Comparison of ENCODE assay signal across 8 mouse cellular contexts in the genomic region with DNA sequence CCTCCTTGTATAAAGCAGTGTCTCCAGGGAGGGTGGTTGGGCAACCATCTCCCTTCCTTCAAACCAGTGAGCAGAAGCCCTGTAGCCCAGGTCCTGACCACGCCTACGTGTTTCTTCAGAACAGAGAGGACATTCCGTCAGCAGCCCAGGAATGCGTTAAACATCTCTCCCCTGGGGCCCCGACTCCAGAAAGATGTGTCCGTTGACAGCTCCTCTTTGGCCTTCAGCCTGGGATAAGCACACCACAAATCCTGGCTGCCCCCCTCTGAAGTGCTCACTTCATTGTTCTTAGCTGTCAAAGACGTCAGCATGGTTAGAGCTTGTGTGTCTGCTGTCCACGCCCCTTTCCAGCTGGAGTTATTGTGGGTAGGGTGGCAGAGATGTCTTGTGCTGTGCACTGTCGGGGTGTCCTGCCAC. TPM values are rescaled to one million over a fixed set of nuclear protein-coding genes. Genes with fewer than 3 reads are reported as not detected.
A peak's percentile ranks its signal among the peaks of the same experiment; 100 is the strongest.
DNase-seq lines count a peak whose midpoint lies in the region; ATAC-seq and TF ChIP-seq lines count a peak whose summit lies in the region.

No protein-coding gene starts in this region.

- H3K27ac ChIP-seq in forebrain, embryonic 13.5 days = no peak overlapping the region; the same call in 1 of the 2 replicates
- H3K27ac ChIP-seq in forebrain, embryonic 10.5 days = no peak overlapping the region
- no peak overlapping the region for H3K27ac ChIP-seq in heart, embryonic 11.5 days (ENCODE audit: low read depth, low read length)
- H3K27ac ChIP-seq in lung, embryonic 15.5 days = no peak overlapping the region
- no peak overlapping the region for H3K27ac ChIP-seq in layer of hippocampus, adult 2 months

- ATAC-seq in forebrain, embryonic 13.5 days = peak; percentile 76
- peak; percentile 86 for ATAC-seq in common myeloid progenitor, adult 5-6 weeks (replicated peaks; ENCODE audit: low read depth, poor library complexity, severe bottlenecking)
- peak; percentile 73; the same call in 1 of the 2 replicates for ATAC-seq in heart, embryonic 11.5 days (replicated peaks; ENCODE audit: insufficient number of reproducible peaks, low FRiP score, low TSS enrichment)
- ATAC-seq in lung, embryonic 15.5 days (ENCODE audit: borderline replicate concordance, extremely low read depth, low FRiP score, low TSS enrichment) = peak; percentile 89

- TF ChIP-seq CTCF in layer of hippocampus, adult 2 months (conservative IDR thresholded peaks at IDR 0.05) = no peak

- H3K4me2 ChIP-seq in forebrain, embryonic 13.5 days = peak overlapping the region; percentile 22; the same call in 1 of the 2 replicates
- peak overlapping the region; percentile 7 for H3K4me2 ChIP-seq in heart, embryonic 11.5 days
- H3K4me2 ChIP-seq in lung, embryonic 15.5 days = peak overlapping the region; percentile 7; the same call in 1 of the 2 replicates

- H3K27me3 ChIP-seq in forebrain, embryonic 13.5 days = peaks cover 4% of the 10 kb centered on the region; the same call in 1 of the 2 replicates
- H3K27me3 ChIP-seq in forebrain, embryonic 10.5 days (ENCODE audit: poor library complexity, severe bottlenecking) = peaks cover 24% of the 10 kb centered on the region
- H3K27me3 ChIP-seq in heart, embryonic 11.5 days (ENCODE audit: control insufficient read depth, insufficient read depth, low read length) = peaks cover 12% of the 10 kb centered on the region
- H3K27me3 ChIP-seq in lung, embryonic 15.5 days = peaks cover 12% of the 10 kb centered on the region

- no peak overlapping the region for H3K4me3 ChIP-seq in forebrain, embryonic 13.5 days
- H3K4me3 ChIP-seq in forebrain, embryonic 10.5 days = no peak overlapping the region
- H3K4me3 ChIP-seq in heart, embryonic 11.5 days (ENCODE audit: low read depth, low read length) = no peak overlapping the region
- no peak overlapping the region for H3K4me3 ChIP-seq in lung, embryonic 15.5 days
- H3K4me3 ChIP-seq in layer of hippocampus, adult 2 months = no peak overlapping the region

- no peak for DNase-seq in forebrain, embryonic 10.5 days (ENCODE audit: extremely low spot score, low spot score)
- no peak for DNase-seq in thymus, postnatal 25 days
- no peak for DNase-seq in frontal cortex, postnatal 25 days (ENCODE audit: low spot score in 2 of 2)
- DNase-seq in layer of hippocampus, adult 2 months (ENCODE audit: low spot score in 2 of 2) = no peak

- no peaks in the 10 kb centered on the region for H3K36me3 ChIP-seq in forebrain, embryonic 13.5 days (ENCODE audit: poor library complexity, severe bottlenecking)
- H3K36me3 ChIP-seq in forebrain, embryonic 10.5 days (replicated peaks) = no peaks in the 10 kb centered on the region
- H3K36me3 ChIP-seq in heart, embryonic 11.5 days (ENCODE audit: control insufficient read depth, insufficient read depth, low read length) = no peaks in the 10 kb centered on the region
- no peaks in the 10 kb centered on the region for H3K36me3 ChIP-seq in lung, embryonic 15.5 days

- H3K9me3 ChIP-seq in forebrain, embryonic 13.5 days (replicated peaks) = no peaks in the 10 kb centered on the region
- H3K9me3 ChIP-seq in forebrain, embryonic 10.5 days = no peaks in the 10 kb centered on the region
- H3K9me3 ChIP-seq in heart, embryonic 11.5 days (replicated peaks; ENCODE audit: control insufficient read depth, low read length) = no peaks in the 10 kb centered on the region
- no peaks in the 10 kb centered on the region for H3K9me3 ChIP-seq in lung, embryonic 15.5 days

- H3K9ac ChIP-seq in forebrain, embryonic 13.5 days = no peak overlapping the region
- no peak overlapping the region for H3K9ac ChIP-seq in heart, embryonic 11.5 days (ENCODE audit: low read depth, low read length)
- H3K9ac ChIP-seq in lung, embryonic 15.5 days = no peak overlapping the region

- 15% methylated on average over 9 of the region's 9 CpGs for whole genome bisulfite sequencing in forebrain, embryonic 13.5 days
- WGBS in forebrain, embryonic 10.5 days = 25% methylated on average over 9 of the region's 9 CpGs
- WGBS in heart, embryonic 11.5 days (ENCODE audit: insufficient replicate concordance) = 3% methylated on average over 9 of the region's 9 CpGs
- WGBS in lung, embryonic 15.5 days = 2% methylated on average over 9 of the region's 9 CpGs

- peaks cover 11% of the 10 kb centered on the region for H3K4me1 ChIP-seq in forebrain, embryonic 13.5 days
- H3K4me1 ChIP-seq in forebrain, embryonic 10.5 days = peaks cover 16% of the 10 kb centered on the region
- H3K4me1 ChIP-seq in heart, embryonic 11.5 days (ENCODE audit: control insufficient read depth, insufficient read depth, low read length) = peaks cover 16% of the 10 kb centered on the region
- H3K4me1 ChIP-seq in lung, embryonic 15.5 days = peaks cover 11% of the 10 kb centered on the region

RNA-seq across cellular contexts. Expression of a gene that starts 3.9 kb away (rescaled TPM):
- 0.05 TPM in 1 of 2 replicates, not detected in the other for polyA plus RNA-seq in forebrain, embryonic 13.5 days (2015; fragmentation: Nextera tagmentation; extraction: Ambion mirVana)
- 0.49 and 0.67 TPM in 2 replicates for polyA plus RNA-seq in forebrain, embryonic 10.5 days (2016; fragmentation: Nextera tagmentation; extraction: Ambion mirVana)
- total RNA-seq in common myeloid progenitor, adult 5-6 weeks (2017) = 3.0 and 3.5 TPM in 2 replicates
- 0.62 and 0.72 TPM in 2 replicates for polyA plus RNA-seq in heart, embryonic 11.5 days (2014; fragmentation: Nextera tagmentation; extraction: Ambion mirVana)
- polyA plus RNA-seq in lung, embryonic 15.5 days (2015; fragmentation: Nextera tagmentation; extraction: Ambion mirVana) = 0.52 and 0.81 TPM in 2 replicates
- total RNA-seq in layer of hippocampus, adult 2 months (2021) = under 1 TPM in 1 of 2 experiments, not detected in 1; 0.10 TPM

RNA-seq across cellular contexts. Expression of a gene that starts 49.7 kb away (rescaled TPM):
- polyA plus RNA-seq in forebrain, embryonic 13.5 days (2015; fragmentation: Nextera tagmentation; extraction: Ambion mirVana) = 46.9 and 56.2 TPM in 2 replicates
- polyA plus RNA-seq in forebrain, embryonic 10.5 days (2016; fragmentation: Nextera tagmentation; extraction: Ambion mirVana) = 39.2 and 43.2 TPM in 2 replicates
- 26.4 and 40.0 TPM in 2 replicates for total RNA-seq in common myeloid progenitor, adult 5-6 weeks (2017)
- 30.1 and 34.9 TPM in 2 replicates for polyA plus RNA-seq in heart, embryonic 11.5 days (2014; fragmentation: Nextera tagmentation; extraction: Ambion mirVana)
- 41.4 and 45.7 TPM in 2 replicates for polyA plus RNA-seq in lung, embryonic 15.5 days (2015; fragmentation: Nextera tagmentation; extraction: Ambion mirVana)
- total RNA-seq in layer of hippocampus, adult 2 months (2021) = 10 to 100 TPM; 32.8 to 34.1 TPM
